Mouse (Mus musculus): Measurements from ENCODE around the gene Fam71e1. TPM values are rescaled to one million over a fixed set of nuclear protein-coding genes. Genes with fewer than 3 reads are reported as not detected.

The Fam71e1 gene
- total and polyA plus RNA-seq, 3 experiments: 1.2 to 2.0 TPM; not detected in 1

DNA sequence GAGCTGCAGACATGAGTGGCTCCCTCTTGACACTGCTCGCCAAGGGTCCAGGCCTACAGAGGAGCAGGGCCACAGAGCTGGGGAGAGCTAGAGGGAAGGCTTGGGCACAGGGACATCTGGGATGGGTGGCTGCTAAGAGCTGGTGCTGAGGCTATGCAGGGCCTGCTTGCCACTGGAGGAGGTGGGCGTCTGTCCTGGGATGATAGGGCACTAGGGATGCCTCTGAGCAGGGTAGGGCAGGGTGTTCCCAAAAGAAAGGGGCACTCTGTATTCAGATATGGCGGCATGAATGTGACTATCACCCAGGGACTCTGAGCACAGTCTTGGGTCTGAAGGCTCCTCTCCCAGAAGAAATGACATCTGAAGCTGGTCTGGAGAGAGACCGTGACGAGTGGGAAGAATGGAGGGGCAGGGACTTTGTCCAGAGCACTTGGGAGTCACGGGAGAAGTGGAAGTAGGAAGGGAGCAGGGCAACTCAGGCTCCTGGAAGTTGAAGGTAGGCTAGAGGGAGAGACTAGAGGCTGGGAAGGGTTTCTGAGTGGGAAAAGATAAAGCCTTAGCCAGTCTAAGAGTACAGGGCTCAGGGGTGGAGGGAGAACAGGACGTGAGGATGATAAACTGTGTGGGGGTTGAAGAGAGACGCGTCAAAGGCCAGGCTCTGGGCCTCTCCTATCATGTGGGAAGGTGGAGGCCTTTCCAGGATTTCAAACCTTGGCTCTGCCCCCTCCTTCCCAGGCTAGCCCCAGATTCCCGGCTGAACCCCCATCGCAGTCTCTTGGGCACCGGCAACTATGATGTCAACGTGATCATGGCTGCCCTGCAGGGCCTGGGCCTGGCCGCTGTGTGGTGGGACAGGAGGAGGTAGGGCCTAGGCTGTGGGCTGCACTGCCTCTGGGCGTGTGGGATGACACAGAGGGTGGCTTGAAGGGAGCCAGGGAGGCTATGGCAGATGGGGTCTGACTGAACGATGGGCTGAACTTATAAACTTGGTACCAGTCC lies 26.4 kb upstream of the Fam71e1 start:
- H3K27ac ChIP-seq (ENCODE audit: control insufficient read depth, low read depth, low read length): no peak overlapping the region
- H3K4me3 ChIP-seq (ENCODE audit: control insufficient read depth in 1 of 2, insufficient read depth in 1 of 2, low read depth in 2 of 2, low read length in 2 of 2): no peak overlapping the region
- H3K9ac ChIP-seq (ENCODE audit: control insufficient read depth, low read depth, low read length, poor library complexity, severe bottlenecking): no peak overlapping the region

DNA sequence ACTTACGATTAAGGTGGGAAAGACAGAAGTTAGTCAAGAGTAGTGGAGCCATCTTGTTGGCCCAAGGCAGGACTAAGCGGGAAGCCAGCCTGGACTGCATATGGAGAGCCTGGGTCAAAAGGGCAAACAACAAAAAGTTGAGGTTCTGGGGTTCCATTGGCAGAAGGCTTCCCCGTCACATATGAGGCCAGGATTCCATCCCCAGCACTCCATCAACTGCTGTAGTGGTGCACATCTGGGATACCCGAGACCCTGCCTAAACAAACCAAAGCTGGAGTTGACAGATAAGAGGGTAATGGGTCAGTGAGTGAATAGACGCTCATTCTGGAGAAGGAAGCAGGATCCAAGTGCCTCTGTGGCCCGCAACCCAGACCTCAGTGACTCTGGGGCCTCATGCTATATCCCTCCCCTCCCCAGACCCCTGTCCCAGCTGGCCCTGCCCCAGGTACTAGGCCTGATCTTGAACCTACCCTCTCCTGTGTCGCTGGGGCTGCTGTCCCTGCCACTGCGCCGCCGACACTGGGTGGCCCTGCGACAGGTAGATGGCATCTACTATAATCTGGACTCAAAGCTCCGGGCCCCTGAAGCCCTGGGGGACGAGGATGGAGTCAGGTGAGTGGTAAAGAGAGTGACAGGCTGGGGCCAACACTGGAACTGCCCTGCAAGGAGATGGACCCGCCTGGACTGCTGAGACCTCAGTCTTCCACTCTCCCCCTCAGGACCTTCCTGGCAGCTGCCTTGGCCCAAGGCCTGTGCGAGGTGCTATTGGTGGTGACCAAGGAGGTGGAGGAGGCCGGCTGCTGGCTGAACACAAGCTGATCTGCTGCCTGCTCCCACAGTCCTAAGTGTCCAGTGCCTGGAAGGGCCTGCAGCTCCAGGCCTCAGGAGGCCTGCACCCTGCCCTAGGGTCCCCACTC lies 25.4 kb upstream of the Fam71e1 start:
- no peaks in the 10 kb centered on the region for H3K36me3 ChIP-seq (ENCODE audit: control insufficient read depth in 1 of 2, insufficient read depth in 2 of 2, low read length in 2 of 2)

More for the DNA sequence above, 26.4 kb upstream of the Fam71e1 start:
- no peak for TF ChIP-seq E2F4 (IDR thresholded peaks at IDR 0.05; ENCODE audit: borderline replicate concordance, low read depth, low read length)
- no peak for TF ChIP-seq MYC (IDR thresholded peaks at IDR 0.05; ENCODE audit: low read depth, low read length)
- TF ChIP-seq HCFC1 (IDR thresholded peaks at IDR 0.05; ENCODE audit: low read depth, low read length): no peak
- no peak for TF ChIP-seq MXI1 (IDR thresholded peaks at IDR 0.05; ENCODE audit: low read depth, low read length)
- no peak for TF ChIP-seq UBTF (IDR thresholded peaks at IDR 0.05; ENCODE audit: borderline replicate concordance, insufficient read depth, low read depth, low read length)
- no peak for TF ChIP-seq ELF1 (IDR thresholded peaks at IDR 0.05; ENCODE audit: low read depth, low read length)
- no peak for TF ChIP-seq EP300 (IDR thresholded peaks at IDR 0.05; ENCODE audit: low read depth in 1 of 2, low read length in 2 of 2)
- no peak for TF ChIP-seq CTCF (IDR thresholded peaks at IDR 0.05 in 2 of 3, conservative IDR thresholded peaks at IDR 0.05 in 1 of 3; ENCODE audit: control insufficient read depth in 1 of 3, insufficient read depth in 1 of 3, low read depth in 2 of 3, low read length in 3 of 3, poor library complexity in 1 of 3, severe bottlenecking in 1 of 3)
- no peak for TF ChIP-seq SMC3 (IDR thresholded peaks at IDR 0.05; ENCODE audit: low read depth, low read length)
- TF ChIP-seq NRF1 (IDR thresholded peaks at IDR 0.05; ENCODE audit: insufficient read depth, low read depth, low read length, poor library complexity, severe bottlenecking): no peak
- no peak for TF ChIP-seq MAFK (IDR thresholded peaks at IDR 0.05; ENCODE audit: borderline replicate concordance, low read depth, low read length)
- no peak for TF ChIP-seq ZKSCAN1 (IDR thresholded peaks at IDR 0.05; ENCODE audit: low read depth, low read length)
- TF ChIP-seq ZNF384 (IDR thresholded peaks at IDR 0.05; ENCODE audit: low read depth, low read length): no peak
- TF ChIP-seq MYB (IDR thresholded peaks at IDR 0.05; ENCODE audit: low read depth, low read length): no peak
- Histone ChIP-seq H3K27me3 (ENCODE audit: control insufficient read depth in 1 of 2, insufficient read depth in 2 of 2, low read length in 2 of 2) (no peaks in the 10 kb centered on the region), H3K79me2 (ENCODE audit: control insufficient read depth, insufficient read depth, low read length, poor library complexity) (peaks cover 3% of the 10 kb centered on the region), H3K36me3 (ENCODE audit: control insufficient read depth in 1 of 2, insufficient read depth in 2 of 2, low read length in 2 of 2) (no peaks in the 10 kb centered on the region), H3K9me3 (replicated peaks; ENCODE audit: insufficient read depth, low read length) (no peaks in the 10 kb centered on the region), H3K4me1 (ENCODE audit: control insufficient read depth in 1 of 2, insufficient read depth in 2 of 2, low read length in 2 of 2) (peaks cover 0 to 10% of the 10 kb centered on the region in 2 experiments; a peak in 2 of 4 replicates)
- no peak for DNase-seq (ENCODE audit: low read depth, low spot score)

More for the DNA sequence above, 25.4 kb upstream of the Fam71e1 start:
- TF ChIP-seq MYB (IDR thresholded peaks at IDR 0.05; ENCODE audit: low read depth, low read length) (no peak), MYC (IDR thresholded peaks at IDR 0.05; ENCODE audit: low read depth, low read length) (no peak), RCOR1 (IDR thresholded peaks at IDR 0.05; ENCODE audit: low read depth, low read length) (no peak), SIN3A (IDR thresholded peaks at IDR 0.05; ENCODE audit: low read length) (no peak), E2F4 (IDR thresholded peaks at IDR 0.05; ENCODE audit: borderline replicate concordance, low read depth, low read length) (no peak), TAL1 (IDR thresholded peaks at IDR 0.05; ENCODE audit: low read length) (peak; percentile 51)
- Histone ChIP-seq H3K9ac (ENCODE audit: control insufficient read depth, low read depth, low read length, poor library complexity, severe bottlenecking) (no peak overlapping the region), H3K79me2 (ENCODE audit: control insufficient read depth, insufficient read depth, low read length, poor library complexity) (peaks cover 3% of the 10 kb centered on the region), H3K9me3 (replicated peaks; ENCODE audit: insufficient read depth, low read length) (no peaks in the 10 kb centered on the region), H3K4me1 (ENCODE audit: control insufficient read depth in 1 of 2, insufficient read depth in 2 of 2, low read length in 2 of 2) (peaks cover 0 to 10% of the 10 kb centered on the region in 2 experiments; a peak in 2 of 4 replicates), H3K27me3 (ENCODE audit: control insufficient read depth in 1 of 2, insufficient read depth in 2 of 2, low read length in 2 of 2) (no peaks in the 10 kb centered on the region), H3K27ac (ENCODE audit: control insufficient read depth, low read depth, low read length) (no peak overlapping the region), H3K4me3 (ENCODE audit: control insufficient read depth in 1 of 2, insufficient read depth in 1 of 2, low read depth in 2 of 2, low read length in 2 of 2) (no peak overlapping the region)
- DNase-seq (ENCODE audit: low read depth, low spot score): no peak
